Mouse (Mus musculus) liver, postnatal 0 days (tissue): ENCODE results near the gene Wwox.

Experiments
- CTCF ChIP-seq: sonication (generic); IDR thresholded peaks from 2 replicates; pipeline ENCODE4 v1.5.1; 2016; ENCODE audit warnings: antibody characterized with exemption, low read depth
- EP300 ChIP-seq: IDR thresholded peaks from 2 replicates; pipeline ENCODE4 v1.6.1; 2016; ENCODE audit warnings: antibody characterized with exemption, low read depth, mild to moderate bottlenecking

DNA sequence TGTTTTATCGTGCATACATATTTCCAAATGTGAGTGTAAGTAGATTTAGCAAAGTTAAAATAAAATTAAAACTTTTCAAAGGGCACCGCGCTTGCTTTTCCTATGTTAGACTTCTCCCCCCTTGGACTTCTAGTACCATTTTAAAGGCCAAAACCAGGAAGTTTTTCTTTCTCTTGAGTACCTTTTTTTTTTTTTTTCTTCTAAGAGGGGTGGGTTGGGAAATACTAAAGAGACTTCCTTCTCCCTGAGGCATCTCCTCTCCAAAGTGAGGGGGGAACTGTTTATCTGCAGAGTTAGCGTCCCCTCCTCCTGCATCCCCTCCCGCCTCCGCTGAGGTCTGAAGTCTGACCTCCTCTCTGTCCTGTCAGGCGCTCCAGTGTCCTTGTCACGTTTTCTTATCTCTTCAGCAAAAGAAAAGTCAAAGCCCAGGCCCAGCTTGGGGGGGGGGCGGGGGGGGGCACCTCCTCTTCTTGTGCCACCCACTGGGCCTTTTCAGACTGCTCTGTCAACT lies 437.3 kb downstream of the Wwox start:
- no peak for TF ChIP-seq CTCF
- no peak for TF ChIP-seq EP300
